Mouse (Mus musculus) adrenal gland, adult 8-10 months (tissue): ENCODE results near the gene C130050O18Rik. TPM values are rescaled to one million over a fixed set of nuclear protein-coding genes. Genes with fewer than 3 reads are reported as not detected.
A peak's percentile ranks its signal among the peaks of the same experiment; 100 is the strongest.

ENCODE experiments used
- DNase-seq: peaks from one replicate; pipeline ENCODE4 v3.0.0; 2022
- total RNA-seq, 4 experiments: library from RNA; stranded (reverse); gene quantifications; 2 replicates each; pipeline ENCODE4 v1.2.4; 2022

The C130050O18Rik gene
- total RNA-seq, 4 experiments from 2014 or later = 0.94 to 1.4 (median 1.2) TPM

- DNase-seq = no peak
Observed at GRCm38 (mm10) chr5:139427989-139428388, 22.9 kb downstream of the C130050O18Rik start.

GRCm38 (mm10) chr5:139429818-139430341 lies 24.8 kb downstream of the C130050O18Rik start:
- no peak for DNase-seq

GRCm38 (mm10) chr5:139432333-139432732 lies 27.3 kb downstream of the C130050O18Rik start:
- DNase-seq = no peak

GRCm38 (mm10) chr5:139432747-139433508 lies 27.8 kb downstream of the C130050O18Rik start:
- no peak for DNase-seq

GRCm38 (mm10) chr5:139433842-139434568 lies 28.9 kb downstream of the C130050O18Rik start:
- DNase-seq = no peak

GRCm38 (mm10) chr5:139434940-139435339 lies 29.9 kb downstream of the C130050O18Rik start:
- DNase-seq = no peak

- DNase-seq = no peak
Observed at GRCm38 (mm10) chr5:139437769-139438168, 32.7 kb downstream of the C130050O18Rik start.

GRCm38 (mm10) chr5:139438440-139438839 lies 33.4 kb downstream of the C130050O18Rik start:
- no peak for DNase-seq

GRCm38 (mm10) chr5:139440451-139440850 lies 35.4 kb downstream of the C130050O18Rik start:
- no peak for DNase-seq

- DNase-seq = no peak
Observed at GRCm38 (mm10) chr5:139440926-139441725, 36.0 kb downstream of the C130050O18Rik start.

GRCm38 (mm10) chr5:139441726-139442018 lies 36.6 kb downstream of the C130050O18Rik start:
- DNase-seq = no peak

- no peak for DNase-seq
Observed at GRCm38 (mm10) chr5:139442428-139442827, 37.3 kb downstream of the C130050O18Rik start.

GRCm38 (mm10) chr5:139442962-139443361 lies 37.9 kb downstream of the C130050O18Rik start:
- DNase-seq = no peak

- no peak for DNase-seq
Observed at GRCm38 (mm10) chr5:139445258-139445657, 40.2 kb downstream of the C130050O18Rik start.

GRCm38 (mm10) chr5:139448025-139448424 lies 42.9 kb downstream of the C130050O18Rik start:
- no peak for DNase-seq

GRCm38 (mm10) chr5:139449161-139449791 lies 44.2 kb downstream of the C130050O18Rik start:
- peak; percentile 45 for DNase-seq

GRCm38 (mm10) chr5:139449926-139450325 lies 44.8 kb downstream of the C130050O18Rik start:
- no peak for DNase-seq

GRCm38 (mm10) chr5:139453031-139453430 lies 48.0 kb downstream of the C130050O18Rik start:
- DNase-seq = no peak

GRCm38 (mm10) chr5:139455166-139455565 lies 50.1 kb downstream of the C130050O18Rik start:
- no peak for DNase-seq

- no peak for DNase-seq
Observed at GRCm38 (mm10) chr5:139457241-139457640, 52.2 kb downstream of the C130050O18Rik start.

GRCm38 (mm10) chr5:139459938-139460337 lies 54.9 kb downstream of the C130050O18Rik start:
- DNase-seq = no peak

- peak; percentile 96 for DNase-seq
Observed at GRCm38 (mm10) chr5:139460384-139461067, 55.4 kb downstream of the C130050O18Rik start, which contains the start of gene 3110082I17Rik. Gene 3110082I17Rik, minus strand, starts transcription at chr5:139460527.
